Mouse (Mus musculus) left cerebral cortex, adult 8-10 months (tissue): ENCODE measurements around the gene Nup35. TPM values are rescaled to one million over a fixed set of nuclear protein-coding genes. Genes with fewer than 3 reads are reported as not detected.

Experiments
- DNase-seq, 2 experiments: peaks; one replicate each; pipeline ENCODE4 v3.0.0; 2022; ENCODE audit warnings: low spot score in 2 of 2
- total RNA-seq, 4 experiments: library from RNA; stranded (reverse); gene quantifications; 2 replicates each; pipeline ENCODE4 v1.2.4; 2022

The Nup35 gene
- total RNA-seq = 10 to 100 TPM; 13.6 to 17.2 (median 15.3) TPM

DNA sequence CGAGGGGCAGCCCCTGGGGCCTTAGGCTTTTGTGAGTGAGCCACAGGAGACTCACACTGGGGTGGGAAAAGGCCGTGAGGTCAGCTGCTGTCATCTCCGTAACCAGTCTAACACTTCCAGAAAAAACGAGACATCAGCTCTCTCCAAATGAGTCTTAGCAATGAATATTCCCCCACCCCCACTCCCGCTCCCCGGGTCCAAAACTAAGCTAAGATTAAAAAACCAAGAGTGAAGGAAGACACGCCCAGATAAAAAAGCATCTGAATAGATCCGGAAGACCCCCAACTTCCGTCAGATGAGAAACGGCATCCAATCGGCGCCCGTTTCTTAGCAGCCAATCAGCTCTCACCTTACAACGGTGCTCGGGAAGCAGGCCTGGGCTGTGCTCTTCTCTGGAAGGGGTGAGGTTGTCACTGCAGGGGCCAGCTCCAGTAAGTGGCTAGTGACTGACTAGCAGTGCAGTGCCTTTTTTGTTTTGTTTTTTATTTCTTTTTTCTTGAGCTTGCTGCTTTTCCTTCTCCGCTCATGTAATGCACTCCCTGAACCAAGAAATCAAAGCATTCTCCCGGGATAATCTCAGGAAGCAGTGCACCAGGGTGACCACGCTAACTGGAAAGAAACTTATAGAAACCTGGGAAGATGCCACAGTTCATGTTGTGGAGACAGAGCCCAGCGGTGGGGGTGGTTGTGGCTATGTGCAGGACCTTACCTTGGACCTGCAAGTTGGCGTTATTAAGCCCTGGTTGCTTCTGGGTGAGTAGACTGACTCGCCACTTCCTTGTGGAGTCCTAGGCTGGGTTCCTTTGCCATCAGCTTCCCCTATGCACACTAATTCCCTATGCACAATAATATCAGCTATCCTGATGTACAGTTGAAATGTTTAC, at the start of gene Nup35, which contains the start of gene Dusp19:
Gene Nup35, plus strand, starts transcription at position 383 of the 884 bp plus-strand sequence.
Gene Dusp19, plus strand, starts transcription at position 192 of the 884 bp plus-strand sequence.
- DNase-seq = peak; percentile 90 to 99

DNA sequence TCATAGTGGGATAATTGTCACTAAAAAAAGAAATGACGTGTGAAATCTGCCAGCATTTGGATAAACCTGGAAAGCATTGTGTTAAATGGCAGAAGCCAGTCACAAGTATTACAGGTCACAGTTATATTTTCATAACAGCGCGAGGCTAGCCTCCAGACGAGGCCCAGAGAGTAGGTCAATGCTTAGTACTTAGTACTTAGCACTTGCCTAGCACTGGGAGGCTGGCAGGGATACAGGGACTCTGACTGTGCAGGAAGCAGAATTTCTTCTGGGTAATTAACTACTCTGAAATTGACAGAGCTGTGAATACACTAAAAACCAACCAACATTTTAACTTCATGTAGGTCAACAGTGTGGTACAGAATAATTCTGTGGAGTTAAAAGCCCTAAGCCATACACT, 49.6 kb upstream of the Nup35 start:
- no peak for DNase-seq

DNA sequence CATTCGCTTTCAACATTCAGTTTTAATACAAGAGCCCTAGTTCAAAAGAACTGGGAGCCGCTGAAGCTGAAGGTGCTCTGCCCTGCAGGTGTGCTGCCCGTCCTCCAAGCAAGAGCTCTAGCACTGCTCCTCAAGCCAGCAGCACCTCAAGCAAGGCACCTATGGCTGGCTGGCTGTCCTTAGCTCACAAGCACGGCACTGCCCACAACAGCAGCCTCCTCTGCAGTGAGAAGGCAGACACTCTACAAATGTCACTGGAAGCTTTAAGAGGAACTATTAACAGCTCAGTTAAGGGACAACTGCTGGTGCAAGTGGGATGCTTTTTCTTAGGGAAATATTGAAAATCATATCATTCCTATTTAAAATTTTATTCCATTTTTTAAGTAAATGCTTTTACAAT, 46.4 kb upstream of the Nup35 start:
- no peak for DNase-seq

DNA sequence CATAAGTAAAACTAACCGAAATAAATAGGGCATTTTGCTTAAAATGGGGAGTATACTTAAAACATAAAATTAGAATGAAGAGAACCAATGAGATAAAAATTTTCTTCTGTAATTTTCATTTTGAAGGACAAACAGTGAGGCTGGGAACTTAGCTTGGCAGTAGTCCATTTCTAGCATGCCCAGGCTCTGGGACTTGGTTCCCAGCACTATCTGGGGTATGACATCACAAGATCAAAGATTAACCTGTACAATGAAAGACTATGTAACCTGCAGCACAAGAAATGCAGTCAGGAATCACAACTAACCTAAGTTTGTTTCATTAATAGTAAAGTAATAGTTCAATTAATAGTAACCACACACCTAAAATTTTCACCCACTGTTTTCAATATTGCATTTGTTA, 39.8 kb upstream of the Nup35 start:
- DNase-seq = no peak

DNA sequence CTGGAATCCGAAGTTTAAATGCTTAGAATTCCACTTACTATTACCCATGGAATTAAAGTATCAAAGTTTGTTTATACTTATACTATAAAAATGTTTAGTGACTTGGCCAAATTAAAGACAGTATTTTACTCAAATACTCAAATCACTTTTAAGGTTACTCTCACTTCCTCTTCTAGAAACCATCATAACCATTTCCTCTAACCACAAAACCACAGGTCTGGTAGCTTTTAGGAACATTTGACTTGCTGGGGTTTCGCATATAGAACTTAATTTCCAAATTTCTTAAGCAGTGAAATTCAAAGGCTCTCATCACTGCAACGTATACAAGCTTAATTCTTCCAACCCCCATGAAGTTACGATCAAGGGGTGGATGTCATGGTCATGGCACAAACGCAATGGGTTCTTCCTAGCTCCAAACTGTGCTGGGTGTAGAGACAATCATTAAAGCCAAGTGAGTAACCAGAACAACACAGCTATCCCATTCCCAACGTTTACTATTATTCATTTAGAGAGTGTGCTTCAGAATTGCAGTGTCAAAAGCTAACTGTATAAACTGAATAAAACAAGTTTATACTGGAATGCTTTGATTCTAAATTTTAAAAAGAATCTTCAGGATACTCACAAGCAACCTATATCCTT, 37.7 kb upstream of the Nup35 start:
- DNase-seq = no peak

DNA sequence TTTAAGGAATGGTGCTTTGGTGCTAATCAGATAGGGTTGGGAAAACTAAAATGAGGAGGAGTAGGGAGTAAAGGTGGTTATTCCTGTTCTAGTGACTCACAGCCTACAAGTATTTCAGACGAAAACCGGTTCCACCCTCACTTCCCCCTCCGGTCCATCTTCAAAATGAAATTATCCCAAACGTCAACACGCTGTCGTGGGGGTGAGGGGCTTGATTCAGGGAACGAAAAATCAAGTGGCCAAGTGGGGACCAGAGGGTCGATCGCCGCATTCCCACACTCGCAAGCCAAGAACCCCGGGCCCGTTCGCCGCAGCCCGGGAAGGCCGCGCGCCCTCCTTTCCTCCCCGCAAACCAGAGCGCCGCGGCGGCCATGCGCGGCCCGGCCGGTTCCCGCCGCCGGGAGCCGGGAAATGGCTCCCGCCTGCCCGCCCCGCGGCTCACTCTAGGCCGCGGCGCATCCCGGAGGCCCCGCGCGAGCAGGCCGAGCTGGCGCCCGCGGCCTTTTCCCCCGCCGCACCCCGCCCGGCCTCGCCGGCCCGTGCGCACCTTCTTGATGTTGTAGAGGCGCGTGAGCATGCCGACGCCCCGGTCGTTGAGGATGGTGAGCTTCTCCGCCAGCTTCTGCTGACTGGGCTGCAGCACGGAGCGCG, 36.6 kb upstream of the Nup35 start:
- DNase-seq = peak; percentile 37

DNA sequence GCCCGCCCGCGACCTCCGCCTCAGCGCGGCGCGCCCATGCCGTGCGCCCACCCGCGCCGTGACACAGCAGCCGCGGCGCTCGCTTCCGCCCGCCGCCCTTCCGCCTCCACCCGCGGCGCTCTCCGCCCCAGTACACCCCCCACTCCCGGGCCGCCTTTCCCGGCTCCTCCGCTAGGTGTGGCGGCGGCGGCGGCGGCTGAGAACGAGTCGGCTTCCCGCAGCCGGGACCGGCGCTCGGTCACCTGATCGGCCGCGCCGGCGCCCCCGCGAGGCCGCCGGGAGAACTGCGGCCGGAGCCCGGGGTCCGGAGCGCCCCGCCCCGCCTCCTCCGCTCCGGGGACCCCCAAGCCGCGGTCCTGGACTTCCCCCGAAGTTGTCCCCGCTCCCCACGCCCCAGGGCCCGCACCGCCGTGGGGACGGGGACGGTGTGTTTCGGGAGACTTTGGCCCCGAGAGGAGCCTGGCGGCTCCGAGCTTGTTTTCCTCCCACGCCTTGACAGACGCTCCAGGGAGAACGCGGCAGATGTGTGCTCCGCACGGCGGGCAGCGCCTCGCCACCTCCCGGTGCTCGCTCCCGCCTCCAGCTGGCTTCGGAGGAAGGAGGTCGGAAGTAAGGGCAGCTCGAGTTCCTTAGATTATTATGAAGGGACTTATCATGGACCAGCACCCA, 35.9 kb upstream of the Nup35 start, which contains the start of gene Nckap1:
Gene Nckap1, minus strand, starts transcription at position 338 of the 669 bp plus-strand sequence.
- peak; percentile 80 to 81 for DNase-seq

DNA sequence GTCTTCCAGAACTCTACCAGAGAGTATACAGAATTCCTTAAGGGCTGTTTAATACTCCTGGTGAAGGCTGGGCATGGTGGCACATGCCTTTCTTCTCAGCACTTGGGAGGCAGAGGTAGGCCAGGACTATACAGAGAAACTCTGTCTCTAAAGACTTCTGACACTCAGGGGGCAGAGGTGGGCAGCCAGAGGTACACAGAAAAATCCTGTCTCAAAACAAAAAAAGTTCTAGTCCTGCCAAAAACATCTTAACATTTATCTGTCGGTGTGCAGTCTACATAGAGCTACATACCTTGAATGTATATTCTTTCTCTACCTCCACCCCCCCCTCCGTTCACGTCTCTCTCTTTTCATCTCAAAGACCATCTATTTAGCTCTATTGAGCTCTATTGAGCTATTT, 34.7 kb upstream of the Nup35 start:
- no peak for DNase-seq

DNA sequence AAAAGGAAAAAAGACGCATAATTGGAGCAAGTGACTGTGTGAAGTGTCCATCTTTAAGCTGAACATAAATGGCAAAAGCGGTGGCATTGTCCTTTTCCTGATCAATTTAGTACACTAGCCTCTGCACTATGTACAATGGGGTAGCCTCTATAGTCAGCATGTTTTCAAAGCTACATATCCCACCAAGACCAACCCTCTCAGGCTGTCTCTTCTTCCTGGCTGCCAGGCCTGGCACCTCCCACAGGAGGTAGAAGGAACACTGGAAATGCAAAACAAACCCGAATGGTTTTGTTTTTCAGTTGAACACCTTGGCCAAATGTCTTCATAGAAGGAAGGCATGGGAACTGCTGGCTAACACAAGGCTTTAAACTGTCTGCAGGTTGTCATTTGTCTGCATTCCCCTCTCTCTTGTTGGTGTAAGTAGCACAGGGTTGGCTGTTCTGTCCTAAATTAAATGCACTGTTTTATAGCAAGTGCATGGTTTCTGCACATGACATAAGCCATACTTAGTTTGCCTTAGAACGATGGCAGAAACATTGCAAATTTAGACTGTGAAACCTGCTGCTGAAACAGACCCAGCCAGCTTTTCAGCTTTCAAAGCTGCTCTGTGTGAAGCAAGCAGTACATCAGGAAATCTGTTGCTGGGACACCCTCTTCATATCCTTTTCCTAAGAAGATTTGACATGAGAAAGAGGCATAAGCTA, 22.7 kb upstream of the Nup35 start:
- peak in 1 of 2 experiments; percentile 42 for DNase-seq

DNA sequence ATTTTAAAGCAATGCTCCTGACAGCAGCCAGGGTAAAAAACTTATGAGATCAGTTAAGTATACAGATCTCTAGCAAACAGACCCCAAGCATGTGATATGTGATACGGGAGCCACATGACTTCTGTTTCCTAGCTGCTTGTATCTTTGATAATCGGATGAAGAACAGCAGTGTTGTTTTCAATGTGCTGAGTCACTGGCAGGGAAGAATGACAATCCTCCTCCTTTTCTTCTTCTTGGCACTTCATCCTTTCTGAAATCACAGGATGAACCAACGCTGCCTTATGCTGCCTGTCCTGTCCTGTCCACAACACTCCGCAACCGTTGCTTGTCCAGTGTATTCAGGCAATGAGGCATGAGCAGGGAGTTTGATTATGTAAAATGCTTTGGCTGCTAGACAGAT, 20.1 kb upstream of the Nup35 start:
- no peak for DNase-seq

DNA sequence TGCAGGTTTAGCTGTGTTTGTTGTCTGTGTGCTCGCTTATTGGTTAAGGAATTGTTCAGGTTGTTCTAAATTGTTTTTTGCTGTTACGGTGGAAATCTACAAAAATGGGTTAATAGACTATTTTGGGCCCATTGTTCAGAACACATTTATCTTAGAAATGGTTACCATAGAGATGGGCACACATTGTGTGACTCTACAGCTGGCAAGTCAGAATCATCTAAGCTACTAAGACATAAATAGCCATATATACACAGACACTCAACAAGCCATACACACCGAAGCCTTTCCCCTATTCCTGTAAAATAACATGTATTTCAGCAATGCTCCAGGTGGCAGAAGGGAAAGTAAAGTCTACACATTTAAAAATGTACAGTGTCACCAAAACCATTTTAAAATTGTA, 17.2 kb upstream of the Nup35 start:
- DNase-seq = no peak

DNA sequence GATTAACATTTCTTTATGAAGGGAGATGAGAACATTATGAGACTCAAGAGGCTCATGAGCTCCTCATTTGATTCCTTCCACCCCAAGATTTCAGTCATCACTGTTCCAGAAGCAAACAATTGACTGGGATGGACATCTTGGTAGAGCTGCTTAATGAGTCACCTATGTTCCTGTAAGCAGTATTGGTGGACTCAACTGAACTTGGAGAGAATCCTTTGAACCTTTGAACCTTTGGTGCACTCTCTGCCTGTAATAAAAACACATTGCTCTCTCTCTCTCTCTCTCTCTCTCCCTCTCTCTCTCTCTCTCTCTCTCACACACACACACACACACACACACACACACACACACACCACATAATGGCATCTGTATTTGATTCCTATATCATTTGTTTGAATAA, 16.4 kb upstream of the Nup35 start:
- DNase-seq = no peak

DNA sequence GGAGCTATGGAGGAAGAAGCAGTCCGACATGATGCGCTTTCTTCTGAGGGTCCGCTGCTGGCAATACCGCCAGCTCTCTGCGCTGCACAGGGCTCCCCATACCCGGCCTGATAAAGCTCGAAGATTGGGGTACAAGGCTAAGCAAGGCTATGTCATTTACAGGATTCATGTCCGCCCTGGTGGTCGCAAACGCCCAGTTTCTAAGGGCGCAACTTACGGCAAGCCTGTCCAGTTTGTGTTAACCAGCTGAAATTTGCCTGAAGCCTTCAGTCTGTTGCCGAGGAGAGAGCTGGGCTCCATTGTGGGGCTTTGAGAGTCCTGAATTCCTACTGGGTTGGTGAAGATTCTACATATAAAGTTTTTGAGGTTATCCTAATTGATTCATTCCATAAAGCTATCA, 14.3 kb upstream of the Nup35 start:
- no peak for DNase-seq

DNA sequence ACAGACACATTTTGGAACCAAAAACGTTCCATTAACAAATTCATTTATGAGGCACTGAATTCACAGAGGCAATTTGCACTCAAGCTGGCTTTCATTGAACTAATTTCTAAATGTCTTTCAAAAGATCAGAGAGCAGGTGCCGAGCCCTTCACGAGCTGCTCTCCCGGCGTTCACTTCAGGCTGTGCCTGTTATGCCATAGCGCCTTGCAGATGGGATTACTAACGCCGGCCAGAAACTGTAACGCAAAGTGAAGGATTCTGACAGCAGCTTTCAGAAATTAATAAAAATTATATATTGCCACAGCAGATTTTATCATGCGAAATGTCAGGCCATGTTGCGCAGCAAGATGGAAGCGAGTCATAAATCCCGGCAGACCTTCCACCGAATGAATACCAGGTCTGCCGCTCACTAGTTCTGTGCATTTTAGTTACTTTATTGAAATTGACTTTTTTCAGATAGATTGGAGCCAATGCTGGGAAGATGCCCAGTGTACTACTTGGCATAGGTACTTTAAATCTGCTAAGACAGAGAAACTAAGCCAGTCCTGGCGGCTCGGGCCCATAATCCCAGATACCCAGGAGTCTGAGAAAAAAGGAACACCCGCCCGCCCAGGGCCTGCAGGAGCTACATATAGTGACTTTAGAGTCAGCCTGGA, 13.1 kb upstream of the Nup35 start:
- no peak for DNase-seq

DNA sequence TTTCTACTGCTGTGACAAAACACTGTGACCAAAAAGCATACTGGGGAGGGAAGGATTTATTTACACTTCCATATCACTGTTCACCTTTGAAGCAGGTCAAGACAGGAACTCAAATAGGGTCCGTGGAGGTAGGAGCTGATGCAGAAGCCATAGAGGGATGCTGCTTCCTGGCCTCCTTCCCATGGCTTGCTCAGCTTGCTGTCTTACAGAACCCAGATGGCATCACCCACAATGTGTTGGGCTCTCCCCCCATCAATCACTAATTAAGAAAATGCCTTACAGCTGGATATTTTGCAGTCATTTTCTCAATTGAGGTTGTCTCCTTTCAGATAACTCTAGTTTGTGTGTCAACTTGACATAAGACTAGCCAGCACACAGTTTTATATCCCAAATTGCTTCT, 4.8 kb upstream of the Nup35 start:
- DNase-seq = no peak

DNA sequence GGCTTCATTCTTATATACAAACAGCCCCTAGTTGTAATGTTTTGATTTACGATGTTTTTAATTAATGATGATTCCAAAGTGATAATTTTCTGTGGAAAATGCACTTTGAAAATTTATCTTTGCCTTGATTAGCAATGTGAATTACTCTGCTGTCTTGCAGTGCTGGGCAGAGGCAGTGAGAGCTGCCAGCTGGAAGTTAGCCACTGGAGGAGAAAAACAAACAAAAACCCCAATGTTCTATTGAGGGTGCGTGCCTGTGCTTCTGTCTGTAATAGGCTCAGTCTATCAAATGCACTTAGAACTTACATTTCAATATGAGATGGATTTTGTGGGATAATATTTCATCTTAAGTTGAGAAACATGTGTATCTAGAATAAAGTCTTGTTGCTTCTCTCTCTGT, 4.2 kb upstream of the Nup35 start:
- DNase-seq = peak in 1 of 2 experiments; percentile 56

DNA sequence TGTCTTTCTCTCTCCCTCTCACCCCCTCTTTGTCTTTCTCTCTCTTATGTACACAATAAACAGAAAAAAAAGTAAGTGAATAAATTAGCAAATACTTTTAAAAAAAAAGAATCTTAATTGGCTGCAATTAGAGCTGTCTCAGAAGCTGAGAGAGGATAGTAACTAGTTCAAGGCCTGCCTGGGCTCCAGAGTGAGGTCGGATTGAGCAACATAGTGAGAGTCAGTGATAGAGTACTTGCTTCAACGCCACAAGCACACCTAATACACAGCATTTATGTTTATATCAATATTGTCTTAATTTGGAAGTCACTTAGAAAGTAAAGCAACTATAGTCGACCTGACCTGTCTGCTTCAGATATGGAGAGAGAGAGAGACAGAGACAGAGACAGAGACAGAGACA, 2.0 kb downstream of the Nup35 start:
- no peak for DNase-seq

DNA sequence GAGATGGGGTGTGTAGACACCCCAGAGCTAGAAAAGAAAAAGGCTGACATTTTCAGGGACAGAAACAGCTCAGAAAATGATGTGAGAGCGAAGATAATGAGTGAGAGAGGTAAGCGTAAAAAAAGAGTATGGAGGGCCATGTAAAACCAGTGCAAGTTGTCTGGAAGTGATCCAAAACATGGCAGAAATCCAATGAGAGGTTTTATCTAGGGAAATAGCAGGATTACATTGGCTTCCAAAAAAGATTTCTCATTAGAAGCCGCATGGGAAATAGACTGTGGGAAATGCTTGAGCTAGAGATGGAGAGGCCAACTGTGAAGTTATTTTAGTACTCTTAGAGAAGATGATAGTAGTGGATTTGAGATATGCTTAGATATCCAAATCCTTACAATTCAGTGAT, 4.9 kb downstream of the Nup35 start:
- DNase-seq = no peak

DNA sequence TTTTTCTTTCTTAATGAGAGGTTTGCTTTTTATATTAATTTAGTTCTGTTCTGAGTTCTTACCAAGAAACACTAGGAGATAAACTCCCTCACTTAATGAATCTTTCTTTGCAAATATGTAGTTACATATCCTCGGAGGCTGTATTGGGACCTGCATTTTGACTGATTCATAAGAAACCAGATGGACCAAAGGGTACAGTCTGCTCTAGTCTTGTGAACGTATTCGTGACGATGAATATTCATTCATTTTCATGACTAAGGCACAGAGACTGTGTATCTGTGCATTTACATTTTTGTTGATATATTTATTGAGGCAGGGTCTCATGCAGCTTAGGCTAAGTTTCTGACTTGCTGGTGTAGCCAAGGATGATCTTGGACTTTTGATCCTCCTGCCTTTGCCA, 7.5 kb downstream of the Nup35 start:
- no peak for DNase-seq

DNA sequence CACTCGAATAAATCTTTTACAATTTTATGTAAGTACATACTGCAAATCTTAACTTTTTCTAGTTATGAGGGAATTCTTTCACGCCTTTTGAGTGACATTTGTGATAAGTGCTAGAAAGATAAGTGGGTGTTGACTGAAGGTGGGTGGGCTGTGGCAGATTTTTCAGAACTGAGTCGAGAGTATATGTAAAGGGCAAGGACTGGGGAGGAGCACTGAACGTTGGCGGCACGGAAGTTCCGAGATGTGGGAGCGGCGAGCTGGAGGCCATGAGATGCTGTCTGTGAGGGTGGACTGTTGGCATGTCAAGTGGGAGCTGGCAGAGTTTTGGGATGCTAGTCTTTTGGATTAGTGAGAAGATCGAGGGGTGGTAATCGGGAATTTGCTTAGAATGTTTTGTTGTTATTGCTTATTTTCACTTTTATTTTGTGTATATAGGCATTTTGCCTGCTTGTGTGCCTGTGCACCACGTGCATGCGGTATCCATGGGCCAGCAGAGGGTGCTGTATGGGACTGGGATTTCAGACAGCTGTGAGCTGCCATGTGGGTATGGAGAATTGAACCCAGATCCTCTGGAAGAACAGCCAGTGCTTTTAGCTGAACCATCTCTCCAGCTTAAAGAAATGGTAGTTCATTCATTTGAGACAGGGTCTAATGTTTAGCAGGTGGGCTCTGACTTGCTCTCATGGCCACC, 15.4 kb downstream of the Nup35 start:
- DNase-seq = peak in 1 of 2 experiments; percentile 40
